Mouse (Mus musculus): Measurements from ENCODE around the gene Igsf11. TPM values are rescaled to one million over a fixed set of nuclear protein-coding genes. Genes with fewer than 3 reads are reported as not detected.

Gene Igsf11
- total RNA-seq, 1 experiment from 2014 or later: not detected

GRCm38 (mm10) chr16:39056061-39056460 is 163.6 kb downstream of the Igsf11 start:
- ATAC-seq (ENCODE audit: extremely low read depth, insufficient number of reproducible peaks, low FRiP score, poor library complexity, severe bottlenecking): no peak

GRCm38 (mm10) chr16:39056961-39057360 is 164.5 kb downstream of the Igsf11 start:
- no peak for ATAC-seq (ENCODE audit: extremely low read depth, insufficient number of reproducible peaks, low FRiP score, poor library complexity, severe bottlenecking)

- ATAC-seq (ENCODE audit: extremely low read depth, insufficient number of reproducible peaks, low FRiP score, poor library complexity, severe bottlenecking): no peak
These were observed 166.4 kb downstream of the Igsf11 start for GRCm38 (mm10) chr16:39058869-39059268.

- ATAC-seq (ENCODE audit: extremely low read depth, insufficient number of reproducible peaks, low FRiP score, poor library complexity, severe bottlenecking): no peak
These were observed 170.1 kb downstream of the Igsf11 start for GRCm38 (mm10) chr16:39062596-39062995.

GRCm38 (mm10) chr16:39065576-39065975 is 173.1 kb downstream of the Igsf11 start:
- ATAC-seq (ENCODE audit: extremely low read depth, insufficient number of reproducible peaks, low FRiP score, poor library complexity, severe bottlenecking): no peak

- no peak for ATAC-seq (ENCODE audit: extremely low read depth, insufficient number of reproducible peaks, low FRiP score, poor library complexity, severe bottlenecking)
These were observed 179.0 kb downstream of the Igsf11 start for GRCm38 (mm10) chr16:39071431-39071830.

Other genes with a start within 250 kb of the Igsf11 start
- gene Arhgap31, start 179.4 kb upstream of the Igsf11 start, total RNA-seq (2017): 19.2 and 19.4 TPM in 2 replicates
- 0.70 and 2.6 TPM in 2 replicates for gene B4galt4, start 150.4 kb upstream of the Igsf11 start, total RNA-seq (2017)
- 4.3 and 4.8 TPM in 2 replicates for gene Upk1b, start 92.3 kb upstream of the Igsf11 start, total RNA-seq (2017)
- not detected in 2 replicates for gene 4930435E12Rik, start 63.9 kb upstream of the Igsf11 start, total RNA-seq (2017)

Measured in neutrophil, adult 5-6 weeks (primary cell).